Mouse (Mus musculus): ENCODE measurements around the gene Olfr648.

Gene Olfr648

DNA sequence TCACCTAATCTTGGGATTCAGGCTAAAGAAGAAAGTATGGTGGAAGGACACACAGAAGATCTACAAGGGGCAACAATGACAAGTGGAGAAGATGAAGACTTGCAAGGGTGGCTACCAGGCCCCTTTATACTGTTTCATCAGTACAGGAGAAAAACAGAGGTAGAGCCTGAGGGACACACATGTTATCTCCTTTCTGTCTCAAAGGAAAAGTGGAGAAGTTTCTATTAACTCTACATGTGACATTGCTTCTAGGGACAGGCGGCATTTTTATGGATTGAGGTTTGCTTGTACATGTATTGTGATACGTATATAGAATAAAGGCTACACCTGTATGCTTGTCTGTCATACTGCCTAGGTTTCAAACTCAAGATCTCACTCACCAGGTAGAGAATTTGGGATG lies at the start of gene Olfr648:
TSS of gene Olfr648 (minus strand) at position 101 of the 400 bp plus-strand sequence.
- no peak for DNase-seq

DNA sequence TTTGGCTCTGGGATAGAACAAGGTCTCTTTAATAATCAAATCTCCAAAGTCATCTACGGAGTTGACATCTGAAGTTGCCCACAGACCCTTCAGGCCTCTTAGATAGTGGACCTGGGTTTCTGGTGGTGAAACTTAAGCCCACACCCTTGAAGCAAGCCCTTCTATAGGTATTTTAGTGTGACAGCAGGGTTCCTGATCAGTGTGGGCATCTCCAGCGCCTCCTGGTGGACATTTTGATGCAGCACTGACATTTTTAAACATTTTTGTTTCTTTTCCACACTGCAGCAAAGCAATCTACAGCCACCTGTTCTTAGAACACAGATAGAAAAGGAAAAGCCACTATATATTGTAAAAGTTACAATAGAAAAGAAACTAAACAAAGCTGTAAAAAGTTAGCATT lies 48.0 kb upstream of the Olfr648 start:
- DNase-seq = no peak

DNA sequence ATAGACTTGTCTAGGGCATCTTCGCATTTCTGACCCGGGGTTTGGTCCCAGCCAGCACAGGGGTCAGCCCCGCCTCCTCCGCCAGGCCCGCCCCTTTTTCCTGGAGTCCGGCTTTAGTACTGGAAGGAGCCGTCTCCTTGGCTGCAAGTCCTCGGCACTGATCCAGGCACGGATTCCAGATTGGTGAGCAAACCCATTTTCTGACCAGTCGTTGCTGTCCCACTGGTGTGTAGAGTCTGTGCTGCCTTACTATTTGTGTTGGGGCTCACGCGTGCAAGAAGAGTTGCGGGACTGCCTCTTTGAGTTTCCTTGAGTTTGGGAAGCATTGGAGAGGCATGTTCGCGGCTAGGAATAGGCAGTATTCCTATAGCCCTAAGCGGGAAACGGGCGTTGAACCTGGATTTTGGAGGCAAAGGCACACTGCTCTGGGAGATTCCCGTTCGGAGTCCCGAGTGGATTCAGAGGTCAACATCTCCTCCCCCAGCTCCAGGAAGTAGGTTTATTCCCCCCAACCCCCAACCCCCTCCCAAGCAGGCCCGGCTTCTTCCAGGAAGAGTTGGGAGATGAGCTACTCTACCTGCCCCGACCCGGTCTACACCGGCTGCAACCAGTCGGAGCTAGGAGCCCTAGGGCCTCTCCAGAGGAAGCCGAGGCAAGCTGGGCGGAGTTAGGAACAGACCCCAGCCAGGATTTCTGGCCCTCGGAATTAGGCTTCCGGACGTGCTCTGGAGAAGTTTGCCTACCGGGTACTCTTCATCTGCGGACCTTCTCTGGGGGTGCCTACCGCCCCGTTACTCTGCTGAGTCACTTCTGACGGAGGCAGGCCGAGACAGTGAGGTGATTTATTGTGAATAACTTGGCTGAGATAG lies 35.7 kb upstream of the Olfr648 start, which contains the start of gene Trim6:
TSS of gene Trim6 (plus strand) at position 93 of the 869 bp plus-strand sequence.
- DNase-seq = no peak

- no peak for DNase-seq
Measured at GRCm38 (mm10) chr7:104217881-104218280, 34.7 kb upstream of the Olfr648 start.

DNA sequence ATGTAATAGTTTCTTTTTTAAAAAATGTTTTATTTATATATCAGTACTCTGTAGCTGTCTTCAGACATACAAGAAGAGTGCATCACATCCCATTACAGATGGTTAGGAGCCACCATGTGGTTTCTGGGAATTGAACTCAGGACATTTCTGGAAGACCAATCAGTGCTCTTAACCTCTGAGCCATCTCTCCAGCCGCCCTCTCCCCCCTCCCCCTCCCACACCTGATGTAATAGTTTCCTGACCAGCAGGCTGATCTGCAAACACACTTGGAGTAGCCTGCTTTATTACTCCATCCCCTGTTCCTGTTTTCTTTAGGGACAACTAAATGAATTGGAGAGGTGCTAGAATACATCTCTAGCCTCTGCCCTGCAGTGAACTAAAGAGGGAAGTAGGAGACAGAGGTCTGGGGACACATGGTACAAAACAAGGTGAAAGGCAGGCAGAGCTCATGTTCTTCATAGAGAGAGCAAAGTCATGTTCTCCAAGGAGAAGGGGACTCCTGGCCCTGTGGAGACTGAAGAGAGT lies 32.9 kb upstream of the Olfr648 start:
- no peak for DNase-seq

DNA sequence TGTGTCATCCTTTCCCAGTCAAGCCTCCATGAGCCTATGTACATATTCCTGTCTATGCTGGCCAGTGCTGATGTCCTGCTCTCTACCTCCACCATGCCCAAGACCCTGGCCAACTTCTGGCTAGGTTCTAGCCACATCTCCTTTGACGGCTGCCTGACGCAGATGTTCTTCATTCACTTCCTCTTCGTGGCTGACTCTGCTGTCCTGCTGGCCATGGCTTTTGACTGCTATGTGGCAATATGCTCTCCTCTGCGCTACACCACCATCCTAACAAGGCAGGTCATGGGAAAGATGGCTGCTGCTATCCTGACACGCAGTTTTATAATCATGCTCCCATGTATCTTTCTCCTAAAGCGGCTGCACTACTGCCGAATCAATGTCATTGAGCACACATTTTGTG lies 23.0 kb upstream of the Olfr648 start:
- no peak for DNase-seq

- no peak for DNase-seq
Measured at GRCm38 (mm10) chr7:104199822-104200221, 16.6 kb upstream of the Olfr648 start.

DNA sequence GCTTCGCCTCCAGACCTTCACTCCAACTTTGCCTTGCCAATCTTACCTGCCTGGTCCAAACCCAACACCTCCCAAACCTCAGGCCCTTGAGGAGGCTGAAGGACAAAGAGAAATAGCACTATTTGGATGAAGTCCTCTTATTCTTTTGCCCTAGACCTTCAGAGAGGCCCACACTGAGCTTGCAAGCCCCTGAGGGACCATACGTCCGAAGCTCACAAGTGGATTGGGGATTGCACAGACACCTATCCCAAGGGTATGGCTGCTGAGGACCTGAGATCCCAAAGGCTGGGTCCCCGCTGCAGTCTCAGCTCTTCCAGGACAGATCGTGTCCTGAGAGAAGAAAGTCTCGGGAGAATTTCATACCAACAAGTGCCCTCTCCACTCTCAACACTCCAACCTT lies 12.7 kb upstream of the Olfr648 start, which contains the start of gene Olfr649:
TSS of gene Olfr649 (minus strand) at position 101 of the 400 bp plus-strand sequence.
- no peak for DNase-seq

DNA sequence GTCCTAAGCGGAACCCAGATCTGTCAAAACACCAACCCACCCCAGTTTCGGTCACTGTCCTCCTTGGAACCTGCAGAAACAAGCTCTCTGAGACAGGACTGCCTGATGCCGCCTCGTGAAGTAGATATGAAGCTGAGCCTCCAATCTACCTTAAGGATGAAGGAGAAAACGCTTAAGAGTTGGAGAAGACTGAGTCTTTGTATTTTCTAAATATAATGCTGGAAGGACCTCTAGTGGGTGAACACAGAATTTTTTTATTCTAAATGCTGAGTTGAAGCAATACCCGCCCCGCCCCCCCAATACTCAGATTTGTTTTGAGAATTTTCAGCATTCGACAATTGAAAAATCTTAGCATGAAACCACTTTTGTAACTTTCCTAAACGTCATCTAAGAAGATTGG lies 8.1 kb upstream of the Olfr648 start:
- DNase-seq = no peak

GRCm38 (mm10) chr7:104179074-104179473 lies 4.1 kb downstream of the Olfr648 start:
- no peak for DNase-seq

DNA sequence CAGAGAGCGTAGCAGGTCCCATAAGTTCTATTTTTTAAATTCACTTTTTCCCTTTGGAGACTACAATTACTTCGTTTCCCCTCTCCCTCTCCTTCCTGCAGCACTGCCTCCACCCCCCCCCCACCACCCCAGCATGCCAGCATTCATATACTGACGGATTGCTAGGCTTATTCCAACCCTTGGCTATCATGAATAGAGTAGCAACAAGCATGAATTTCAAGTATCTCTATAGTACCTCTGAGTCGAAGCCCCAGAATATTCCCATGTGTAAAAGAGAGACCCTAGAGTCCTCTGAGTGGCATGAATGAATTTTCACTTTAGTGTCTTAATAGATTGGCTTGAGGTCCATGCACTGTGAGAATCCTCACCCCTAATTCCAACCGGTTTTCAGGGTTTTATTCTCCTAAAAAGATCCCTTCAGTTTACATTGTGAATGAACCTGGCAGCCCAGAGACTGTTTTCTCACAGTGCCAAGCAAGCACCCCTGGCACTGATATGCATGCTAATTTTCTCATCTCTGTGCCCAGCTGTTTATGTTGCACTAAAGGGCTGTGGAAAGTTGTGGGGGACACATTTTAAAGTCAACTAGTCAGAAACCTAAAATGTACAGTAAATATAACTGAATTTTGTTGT lies 4.7 kb downstream of the Olfr648 start:
- DNase-seq = no peak

DNA sequence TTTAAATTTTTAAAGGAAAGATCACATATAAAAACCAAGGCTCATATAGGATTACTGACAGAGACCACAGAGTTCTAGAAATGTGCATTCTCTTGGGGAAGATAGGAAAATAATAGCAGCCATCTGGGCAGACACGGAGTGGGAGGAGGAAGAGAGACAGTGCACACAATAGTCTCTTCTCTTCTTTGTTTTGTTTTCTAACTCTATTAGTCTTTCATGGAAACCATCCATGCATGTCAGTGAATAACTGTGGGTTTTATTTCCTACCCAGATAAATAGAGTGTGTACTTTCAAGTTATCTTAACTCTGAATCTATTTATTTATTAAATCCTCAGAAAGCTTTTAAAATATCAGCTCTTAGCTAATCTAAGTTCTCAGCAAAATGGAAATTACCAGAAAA lies 8.1 kb downstream of the Olfr648 start:
- DNase-seq = no peak

GRCm38 (mm10) chr7:104169634-104170204 lies 13.5 kb downstream of the Olfr648 start:
- no peak for DNase-seq

DNA sequence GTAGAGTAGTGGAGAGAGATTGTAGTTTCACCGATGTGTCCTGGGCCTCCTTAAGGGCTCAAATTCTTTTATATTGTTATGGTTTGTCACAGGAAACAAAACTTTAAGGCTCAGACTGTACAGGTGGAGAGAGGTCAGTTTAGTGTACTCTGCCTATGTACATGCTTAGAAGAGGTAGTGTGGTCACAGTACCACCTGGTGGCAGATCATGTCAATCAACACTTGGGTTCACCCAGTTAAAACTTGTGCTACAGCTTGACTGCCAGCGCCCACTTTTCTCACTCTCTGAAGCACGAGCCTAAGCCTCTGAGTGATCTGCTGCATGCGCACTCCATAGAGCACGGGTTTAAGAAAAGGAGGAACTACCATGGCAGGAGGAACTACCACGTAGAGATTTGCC lies 16.1 kb downstream of the Olfr648 start:
- DNase-seq = no peak

DNA sequence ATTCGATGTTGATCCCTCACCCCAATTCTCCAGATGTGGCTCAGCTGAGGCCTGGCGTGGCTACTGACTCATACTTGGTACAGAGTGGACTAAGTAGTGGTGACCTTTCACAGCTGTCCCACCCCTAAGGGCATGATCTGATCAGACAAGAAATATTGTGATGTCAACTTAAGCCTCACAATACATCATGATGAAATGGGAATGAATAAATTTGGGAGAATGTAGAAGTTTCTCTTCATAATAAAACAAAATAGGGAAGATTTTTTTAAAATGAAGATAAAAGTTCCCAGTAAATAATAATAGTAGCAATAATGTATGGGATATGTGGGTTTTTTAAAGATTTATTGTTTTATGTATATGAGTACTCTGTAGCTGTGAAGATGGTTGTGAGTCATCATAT lies 32.7 kb downstream of the Olfr648 start, which contains the start of gene Ubqlnl:
TSS of gene Ubqlnl (minus strand) at position 101 of the 400 bp plus-strand sequence.
- DNase-seq = no peak

DNA sequence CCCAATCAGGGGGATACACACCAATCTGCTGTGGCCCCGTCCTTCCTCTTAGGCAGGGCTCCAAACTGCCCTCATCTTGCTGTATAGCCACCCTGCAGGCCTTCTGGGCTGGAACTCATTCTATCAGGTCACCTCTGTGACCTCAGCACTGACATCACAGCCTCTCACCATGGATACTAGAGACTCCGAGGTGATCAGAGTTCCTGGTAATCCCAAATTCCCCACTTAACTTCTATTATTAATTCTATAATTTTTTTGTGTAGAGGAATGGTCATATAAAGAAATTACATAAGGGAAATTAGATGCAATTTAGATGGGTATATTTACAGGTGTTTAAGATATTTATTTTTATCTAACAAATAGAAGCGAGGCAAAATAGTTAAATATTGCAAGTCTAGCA lies 40.0 kb downstream of the Olfr648 start, which contains the start of gene Ubqln3:
TSS of gene Ubqln3 (minus strand) at position 101 of the 400 bp plus-strand sequence.
- DNase-seq = no peak

DNA sequence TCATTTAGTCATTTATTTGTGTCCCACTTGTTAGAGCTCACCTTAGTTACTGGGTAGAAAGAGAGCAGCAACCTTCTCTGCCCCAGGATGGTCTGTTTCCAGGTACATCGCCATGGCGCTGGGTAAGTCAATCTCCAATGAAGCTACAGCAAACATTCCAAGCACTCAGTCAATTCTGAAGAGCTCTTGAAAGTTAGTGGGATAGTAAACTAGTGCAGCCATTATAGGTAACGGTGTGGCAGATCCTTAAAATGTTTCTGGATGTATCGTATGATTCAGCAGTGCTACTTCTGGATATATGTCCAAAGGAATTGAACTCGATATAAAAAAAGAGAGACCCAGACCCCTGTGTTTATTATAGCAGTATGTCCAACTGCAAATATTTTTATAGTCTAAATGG lies 45.9 kb downstream of the Olfr648 start, which contains the start of gene Olfr643:
TSS of gene Olfr643 (minus strand) at position 101 of the 400 bp plus-strand sequence.
- DNase-seq = no peak

DNA sequence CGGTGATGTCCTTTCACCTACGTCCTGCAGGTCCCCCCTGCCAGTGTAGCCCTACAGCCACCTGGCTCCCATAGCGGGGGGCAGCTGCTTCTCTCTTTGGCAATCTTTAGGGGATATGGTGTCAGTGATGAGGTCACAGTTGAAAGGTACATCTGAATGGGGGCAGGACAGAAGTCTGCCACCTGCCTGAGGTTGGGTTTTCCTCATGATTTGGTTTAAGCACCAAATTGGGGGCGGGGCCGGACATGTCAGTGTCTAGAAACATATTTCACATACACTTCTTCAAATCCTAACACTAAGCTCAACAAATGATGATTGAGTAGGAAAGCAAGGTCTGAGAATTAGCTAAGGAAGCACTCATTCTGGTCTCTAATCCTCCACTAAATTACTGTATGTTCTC lies 53.5 kb downstream of the Olfr648 start, which contains the start of gene Ubqln5:
TSS of gene Ubqln5 (minus strand) at position 101 of the 400 bp plus-strand sequence.
- DNase-seq = no peak
